Mouse (Mus musculus) heart, embryonic 10.5 days (tissue): ENCODE data around the gene Map7d1. TPM values are rescaled to one million over a fixed set of nuclear protein-coding genes. Genes with fewer than 3 reads are reported as not detected.

Experiments used
- polyA plus RNA-seq: library from polyadenylated mRNA; unstranded; fragments of >200 nt; fragmentation: Nextera tagmentation; extraction: Ambion mirVana; gene quantifications from 2 replicates; pipeline ENCODE4 v1.2.1, GENCODE M21; 2016

Map7d1 gene
- polyA plus RNA-seq, 1 experiment from 2014 or later = 74.8 TPM

Other genes with a start within 250 kb of the Map7d1 start
- 0.30 and 0.53 TPM in 2 replicates for gene Csf3r, start 231.8 kb downstream of the Map7d1 start, polyA plus RNA-seq
- 142 and 157 TPM in 2 replicates for gene Mrps15, start 209.4 kb downstream of the Map7d1 start, polyA plus RNA-seq
- 8.2 and 9.1 TPM in 2 replicates for gene Oscp1, start 197.8 kb downstream of the Map7d1 start, polyA plus RNA-seq
- gene Lsm10, start 159.7 kb downstream of the Map7d1 start, polyA plus RNA-seq = 47.5 and 47.7 TPM in 2 replicates
- 37.7 and 39.0 TPM in 2 replicates for gene Stk40, start 152.4 kb downstream of the Map7d1 start, polyA plus RNA-seq
- 26.3 and 39.5 TPM in 2 replicates for gene Eva1b, start 108.6 kb downstream of the Map7d1 start, polyA plus RNA-seq
- 2.0 and 3.1 TPM in 2 replicates for gene Sh3d21, start 92.9 kb downstream of the Map7d1 start, polyA plus RNA-seq
- gene Thrap3, start 53.6 kb downstream of the Map7d1 start, polyA plus RNA-seq = 194 and 200 TPM in 2 replicates
- gene Trappc3, start 6.0 kb upstream of the Map7d1 start, polyA plus RNA-seq = 74.9 and 86.4 TPM in 2 replicates
- 3.3 and 3.7 TPM in 2 replicates for gene Col8a2, start 30.4 kb upstream of the Map7d1 start, polyA plus RNA-seq
- gene Adprhl2, start 65.4 kb upstream of the Map7d1 start, polyA plus RNA-seq = 53.1 and 68.9 TPM in 2 replicates
- gene Tekt2, start 69.3 kb upstream of the Map7d1 start, polyA plus RNA-seq = 0.47 and 0.62 TPM in 2 replicates
- gene Ago3, start 173.2 kb upstream of the Map7d1 start, polyA plus RNA-seq = 11.6 and 14.5 TPM in 2 replicates
- gene Ago1, start 212.2 kb upstream of the Map7d1 start, polyA plus RNA-seq = 2.4 and 3.4 TPM in 2 replicates